Mouse (Mus musculus) layer of hippocampus, postnatal 25 days (tissue): ENCODE data around the gene Six2. TPM values are rescaled to one million over a fixed set of nuclear protein-coding genes. Genes with fewer than 3 reads are reported as not detected.
"Not testable (repeated sequence)": the region's sequence is repeated elsewhere in the genome, so short reads cannot be mapped to it uniquely, and the experiment has no call there.

Experiments
- DNase-seq, 2 experiments: peaks; one replicate each; pipeline ENCODE4 v3.0.0; 2022; ENCODE audit warnings: mixed read lengths in 2 of 2, low spot score in 1 of 2; ENCODE audit errors: extremely low spot score in 1 of 2
- total RNA-seq, 2 experiments: library from RNA; stranded (reverse); gene quantifications; 2 replicates each; pipeline ENCODE4 v1.2.3; 2021

Six2 gene
- total RNA-seq, 2 experiments from 2014 or later = 0.20 TPM; not detected in 1

- no peak for DNase-seq
These were observed 2.9 kb upstream of the Six2 start for GRCm38 (mm10) chr17:85690969-85691335.

- DNase-seq = no peak
These were observed 2.4 kb upstream of the Six2 start for GRCm38 (mm10) chr17:85690323-85690968.

- DNase-seq = no peak
These were observed 1.8 kb upstream of the Six2 start for GRCm38 (mm10) chr17:85689807-85690319.

GRCm38 (mm10) chr17:85688911-85689806, 1.1 kb upstream of the Six2 start:
- DNase-seq = no peak

- DNase-seq = no peak
These were observed 446 bp downstream of the Six2 start for GRCm38 (mm10) chr17:85687421-85688235.

GRCm38 (mm10) chr17:85686476-85687420, 1.3 kb downstream of the Six2 start:
- DNase-seq = no peak

- no peak for DNase-seq
These were observed 2.3 kb downstream of the Six2 start for GRCm38 (mm10) chr17:85685689-85686281.

- DNase-seq = no peak
These were observed 3.0 kb downstream of the Six2 start for GRCm38 (mm10) chr17:85684841-85685688.

GRCm38 (mm10) chr17:85684436-85684835, 3.6 kb downstream of the Six2 start:
- DNase-seq = not testable (repeated sequence)

GRCm38 (mm10) chr17:85683984-85684307, 4.1 kb downstream of the Six2 start:
- DNase-seq = no peak

- no peak for DNase-seq
These were observed 4.7 kb downstream of the Six2 start for GRCm38 (mm10) chr17:85683111-85683983.

GRCm38 (mm10) chr17:85682181-85682710, 5.8 kb downstream of the Six2 start:
- DNase-seq = no peak

- no peak for DNase-seq
These were observed 6.3 kb downstream of the Six2 start for GRCm38 (mm10) chr17:85681741-85682140.

GRCm38 (mm10) chr17:85680851-85681550, 7.1 kb downstream of the Six2 start:
- DNase-seq = no peak

GRCm38 (mm10) chr17:85680116-85680850, 7.8 kb downstream of the Six2 start:
- DNase-seq = no peak

GRCm38 (mm10) chr17:85679651-85680050, 8.4 kb downstream of the Six2 start:
- no peak for DNase-seq
